Mouse (Mus musculus) heart, adult 9 months (tissue): ENCODE results near the gene Aars2.

Experiments
- DNase-seq, 2 experiments: peaks; one replicate each; pipeline ENCODE4 v3.0.0; 2022; ENCODE audit warnings: low spot score in 2 of 2

Gene Aars2

DNA sequence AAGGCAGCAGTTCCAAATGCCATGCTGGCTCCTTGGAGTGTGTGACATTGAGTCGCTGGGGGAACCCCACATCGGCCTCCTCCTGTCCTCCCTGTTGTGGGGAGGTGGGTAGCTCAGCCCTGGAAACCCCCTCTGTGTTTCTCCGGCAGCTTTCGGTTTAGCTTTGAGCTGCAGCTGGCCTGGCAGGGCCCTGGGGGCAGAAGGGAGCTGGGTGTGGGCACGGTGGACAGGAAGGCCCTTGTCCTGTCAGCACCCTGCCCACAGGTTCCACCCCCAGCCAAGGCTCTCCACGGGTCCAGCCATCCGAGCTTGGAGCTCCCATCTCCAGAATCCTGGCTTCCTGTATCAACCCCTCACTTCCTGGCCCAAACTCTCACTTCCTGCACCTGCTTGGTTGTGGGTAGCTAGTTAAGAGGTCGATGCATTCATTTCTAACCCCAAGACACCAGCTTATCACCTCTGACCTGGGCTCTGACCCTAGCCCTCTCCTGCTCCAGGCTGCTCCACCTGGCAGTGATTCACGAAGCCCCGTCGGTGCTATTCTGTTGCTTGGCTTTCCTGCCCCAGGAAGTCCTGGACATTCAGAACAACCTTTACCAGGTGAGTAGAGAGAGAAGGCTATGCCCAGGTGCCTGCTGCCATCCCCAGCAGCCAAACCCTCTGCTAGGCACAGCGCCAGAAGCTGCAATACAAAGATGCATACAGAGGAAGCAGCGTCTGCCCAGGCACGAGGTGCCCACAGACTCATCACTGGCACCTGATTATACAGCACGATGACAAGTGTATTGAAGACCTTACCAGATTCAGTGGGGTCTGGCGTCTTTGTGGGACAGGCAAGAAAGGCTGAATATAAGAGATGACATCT is 51.6 kb downstream of the Aars2 start:
- no peak for DNase-seq

DNA sequence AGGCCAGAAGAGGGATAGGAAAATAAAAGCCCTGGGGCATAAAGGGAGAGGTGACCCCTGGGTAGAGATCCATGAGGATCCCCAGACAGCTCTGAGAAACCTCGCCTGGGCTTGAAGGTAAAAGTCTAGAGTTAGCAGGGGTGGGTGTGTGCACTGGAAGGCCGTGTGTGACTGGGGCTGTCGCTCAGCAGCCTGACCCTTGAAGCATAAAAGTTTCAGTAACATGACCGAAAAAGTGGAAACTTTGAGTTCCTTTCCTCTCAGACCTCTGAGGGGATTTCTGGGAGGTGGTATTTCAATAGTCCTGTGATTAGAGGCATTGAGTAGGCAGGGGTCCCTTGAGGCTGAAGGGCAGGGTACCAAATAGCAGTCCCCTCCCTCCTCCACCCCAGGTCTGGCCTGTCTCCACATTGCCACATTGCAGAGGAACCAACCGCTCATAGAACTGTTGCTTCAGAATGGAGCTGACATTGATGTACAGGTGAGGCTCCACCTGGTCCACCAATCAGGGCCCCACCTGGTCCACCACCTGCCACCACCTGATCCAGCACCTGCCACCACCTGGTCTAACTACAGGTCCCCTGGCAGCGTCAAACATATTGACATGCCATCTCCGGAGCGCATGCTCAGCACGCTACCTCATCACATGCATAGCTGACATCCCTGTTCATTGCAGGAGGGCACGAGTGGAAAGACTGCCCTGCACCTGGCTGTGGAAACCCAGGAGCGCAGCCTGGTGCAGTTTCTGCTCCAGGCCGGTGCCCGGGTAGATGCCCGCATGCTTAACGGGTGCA is 53.3 kb downstream of the Aars2 start:
- no peak for DNase-seq

DNA sequence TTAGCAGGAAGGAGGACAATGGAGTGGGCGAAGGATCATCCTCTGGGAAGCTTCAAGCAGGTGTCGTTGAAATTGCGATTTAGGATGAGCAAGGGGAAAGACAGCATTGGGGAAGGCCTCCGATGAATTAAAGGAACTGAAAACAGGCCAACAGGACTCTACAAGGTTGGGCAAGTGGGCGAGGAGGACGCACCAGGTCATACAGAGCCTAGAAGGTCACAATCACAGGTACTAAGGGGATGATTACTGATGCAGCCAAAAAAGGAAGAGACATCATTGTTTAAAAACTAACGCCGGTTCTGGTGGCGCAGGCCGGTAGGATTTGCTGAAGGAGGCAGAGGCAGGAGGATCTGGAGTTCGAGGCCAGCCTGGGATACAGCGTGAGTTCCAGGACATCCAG is 56.6 kb downstream of the Aars2 start:
- DNase-seq = no peak

DNA sequence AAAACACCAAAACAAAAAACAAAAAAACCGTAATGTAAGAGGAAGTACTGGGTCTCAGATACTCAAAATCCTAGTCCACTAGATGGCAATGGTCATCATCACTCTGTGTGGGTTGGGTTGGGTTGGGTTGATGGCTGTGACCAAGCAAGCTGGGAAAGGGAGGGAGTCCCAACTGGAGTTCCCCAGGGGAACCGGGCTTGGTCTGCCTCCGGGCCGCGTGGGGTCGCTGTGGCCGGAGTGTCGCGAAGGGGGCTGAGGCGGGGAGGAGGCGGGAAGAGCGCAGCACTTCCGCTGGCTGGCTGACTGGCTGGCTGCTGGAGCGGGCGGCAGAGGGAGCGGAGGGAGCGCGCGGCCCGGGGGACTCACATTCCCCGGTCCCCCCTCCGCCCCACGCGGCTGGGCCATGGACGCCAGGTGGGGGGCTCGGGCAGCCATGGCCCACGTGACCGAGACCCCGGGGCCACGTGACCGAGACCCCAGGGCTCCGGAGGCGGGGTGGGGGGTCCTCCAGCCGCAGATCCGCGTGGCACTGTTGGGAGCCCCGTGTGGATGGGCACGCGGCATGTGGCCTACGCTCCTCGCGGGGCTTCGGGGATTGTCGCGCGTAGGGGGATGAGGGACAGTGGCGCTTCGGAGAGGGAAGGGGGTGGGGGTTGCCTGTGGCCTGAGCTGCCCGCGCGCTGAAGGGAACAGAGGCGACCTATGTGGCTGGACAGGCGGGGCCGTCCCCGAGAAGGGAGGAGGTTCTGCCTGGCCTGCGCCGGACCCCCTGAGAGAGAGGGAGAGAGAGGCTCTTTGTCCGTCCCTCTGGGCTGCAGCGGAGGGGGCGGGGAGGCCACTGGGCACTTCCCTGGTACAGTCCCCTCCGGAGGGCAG is 57.3 kb downstream of the Aars2 start, which contains the start of gene Slc35b2:
Slc35b2 (plus strand) TSS at position 220 of the 876 bp plus-strand sequence.
- peak; percentile 93 to 95 for DNase-seq

DNA sequence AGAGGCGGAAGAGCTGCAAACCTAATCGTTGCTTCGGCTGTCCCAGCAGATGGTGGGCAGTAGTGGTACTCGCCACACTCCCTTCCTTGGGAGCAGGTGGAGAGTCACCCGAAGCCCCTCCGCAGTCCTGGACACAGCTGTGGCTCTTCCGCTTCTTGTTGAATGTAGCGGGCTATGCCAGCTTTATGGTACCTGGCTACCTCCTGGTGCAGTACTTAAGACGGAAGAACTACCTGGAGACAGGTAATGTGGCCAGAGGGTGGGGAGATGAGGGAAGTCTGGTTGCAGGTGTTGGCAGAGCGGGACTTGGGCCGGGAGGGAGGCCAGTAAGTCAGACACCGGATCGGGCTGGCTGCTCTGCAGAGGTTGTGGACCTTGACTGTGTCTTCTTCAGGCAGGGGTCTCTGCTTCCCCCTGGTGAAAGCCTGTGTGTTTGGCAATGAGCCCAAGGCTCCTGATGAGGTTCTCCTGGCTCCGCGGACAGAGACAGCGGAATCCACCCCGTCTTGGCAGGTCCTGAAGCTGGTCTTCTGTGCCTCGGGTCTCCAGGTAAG is 58.0 kb downstream of the Aars2 start:
- no peak for DNase-seq

DNA sequence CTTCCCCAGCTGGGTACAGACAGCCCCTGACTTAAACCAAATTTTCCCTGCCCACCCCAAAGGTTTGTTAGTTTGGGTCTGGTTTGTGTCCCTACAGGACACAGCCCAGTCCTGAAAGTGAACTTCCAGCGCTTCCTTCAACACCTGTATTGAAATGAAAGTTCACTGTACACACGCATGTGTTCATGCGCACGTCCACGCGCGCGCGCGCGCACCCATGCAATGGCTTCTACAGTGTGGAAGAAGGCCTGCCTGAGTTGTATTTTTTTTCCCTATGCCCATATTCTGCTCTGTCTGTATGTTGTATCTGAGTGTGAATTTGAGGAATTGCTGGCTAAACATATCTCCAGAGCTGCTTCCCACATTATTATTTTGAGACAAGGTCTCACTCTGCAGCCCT is 58.5 kb downstream of the Aars2 start:
- DNase-seq = no peak

DNA sequence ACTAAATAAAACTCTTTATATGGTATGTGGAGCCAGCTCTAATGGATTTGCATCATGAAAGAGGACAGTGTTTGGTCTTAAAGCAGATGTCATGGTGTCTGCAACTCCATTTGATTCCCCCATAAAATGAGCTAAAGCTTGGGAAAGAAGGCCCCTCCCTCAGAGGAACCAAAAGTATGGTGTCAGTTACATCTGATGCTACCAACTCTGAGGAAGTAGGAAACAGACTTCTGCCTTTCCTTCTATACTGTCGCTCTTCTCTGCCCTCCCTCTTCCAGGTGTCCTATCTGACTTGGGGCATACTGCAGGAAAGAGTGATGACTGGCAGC is 59.4 kb downstream of the Aars2 start:
- no peak for DNase-seq

DNA sequence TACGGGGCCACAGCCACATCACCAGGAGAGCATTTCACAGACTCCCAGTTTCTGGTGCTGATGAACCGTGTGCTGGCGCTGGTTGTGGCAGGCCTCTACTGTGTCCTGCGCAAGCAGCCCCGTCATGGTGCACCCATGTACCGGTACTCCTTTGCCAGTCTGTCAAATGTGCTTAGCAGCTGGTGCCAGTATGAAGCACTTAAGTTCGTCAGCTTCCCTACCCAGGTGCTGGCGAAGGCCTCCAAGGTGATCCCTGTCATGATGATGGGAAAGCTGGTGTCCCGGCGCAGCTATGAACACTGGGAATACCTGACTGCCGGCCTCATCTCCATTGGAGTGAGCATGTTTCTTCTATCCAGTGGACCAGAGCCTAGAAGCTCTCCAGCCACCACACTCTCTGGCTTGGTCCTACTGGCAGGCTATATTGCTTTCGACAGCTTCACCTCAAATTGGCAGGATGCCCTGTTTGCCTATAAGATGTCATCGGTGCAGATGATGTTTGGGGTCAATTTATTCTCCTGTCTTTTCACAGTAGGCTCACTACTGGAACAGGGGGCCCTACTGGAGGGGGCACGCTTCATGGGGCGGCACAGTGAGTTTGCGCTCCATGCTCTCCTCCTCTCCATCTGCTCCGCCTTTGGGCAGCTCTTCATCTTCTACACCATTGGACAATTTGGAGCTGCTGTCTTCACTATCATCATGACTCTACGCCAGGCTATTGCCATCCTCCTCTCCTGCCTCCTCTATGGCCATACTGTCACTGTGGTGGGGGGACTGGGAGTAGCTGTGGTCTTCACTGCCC is 59.9 kb downstream of the Aars2 start:
- DNase-seq = no peak

DNA sequence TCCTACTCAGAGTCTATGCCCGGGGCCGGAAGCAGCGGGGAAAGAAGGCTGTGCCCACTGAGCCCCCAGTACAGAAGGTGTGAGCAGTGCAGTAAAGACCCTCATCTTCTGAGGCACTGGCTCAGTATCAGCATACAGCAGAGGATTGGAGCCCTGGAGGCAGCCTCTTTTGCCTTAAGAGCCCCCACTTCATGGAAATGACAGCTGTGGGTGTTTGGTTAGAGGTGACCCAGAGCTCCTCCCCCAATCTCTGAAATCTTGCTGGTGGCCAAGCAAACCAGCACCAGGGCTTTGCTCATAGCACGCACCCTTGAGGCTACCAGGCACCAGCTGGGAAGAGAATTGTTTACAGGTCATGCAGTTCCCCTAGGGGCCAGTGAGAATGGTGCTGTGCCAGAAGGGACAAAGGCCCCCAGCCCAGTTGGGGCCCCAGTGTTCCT is 60.5 kb downstream of the Aars2 start:
- DNase-seq = no peak

DNA sequence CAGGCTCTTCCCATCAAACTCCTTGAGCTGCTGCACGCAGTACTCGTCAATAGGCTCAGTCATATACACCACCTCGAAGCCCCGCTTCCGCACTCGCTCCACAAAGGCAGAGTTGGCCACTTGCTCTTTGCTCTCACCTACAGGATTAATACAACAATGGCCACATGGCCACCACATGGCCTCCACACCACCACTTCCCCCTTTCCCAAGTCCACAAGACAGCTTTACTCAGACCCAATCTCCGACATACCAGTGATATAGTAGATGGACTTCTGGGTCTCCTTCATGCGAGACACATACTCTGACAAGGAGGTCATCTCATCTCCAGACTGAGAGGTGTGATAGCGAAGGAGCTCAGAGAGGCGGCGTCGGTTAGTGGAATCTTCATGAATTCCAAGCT is 62.3 kb downstream of the Aars2 start:
- DNase-seq = no peak

DNA sequence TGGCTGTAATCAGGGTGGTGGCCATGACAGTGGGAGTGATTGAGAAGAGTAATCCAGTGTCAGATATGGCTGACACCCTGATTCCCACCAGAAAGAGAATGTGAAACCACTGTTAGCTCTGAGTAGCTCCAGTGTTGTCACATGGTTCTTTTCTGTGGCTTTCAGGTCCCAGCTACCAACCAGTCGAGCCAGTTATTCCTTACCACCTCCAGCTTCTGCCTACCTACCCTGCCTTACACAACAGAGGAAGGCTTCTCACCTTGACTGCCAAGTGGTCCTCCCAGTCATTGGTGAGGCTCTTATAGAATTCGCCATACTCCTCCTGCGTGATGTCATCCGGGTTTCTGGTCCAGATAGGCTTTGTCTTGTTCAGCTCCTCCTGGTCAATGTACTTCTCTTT is 63.4 kb downstream of the Aars2 start:
- DNase-seq = no peak
